Mouse (Mus musculus): ENCODE results near the gene Nfia. TPM values are rescaled to one million over a fixed set of nuclear protein-coding genes. Genes with fewer than 3 reads are reported as not detected.

Nfia gene
- polyA plus RNA-seq, 1 experiment = 8.1 TPM

DNA sequence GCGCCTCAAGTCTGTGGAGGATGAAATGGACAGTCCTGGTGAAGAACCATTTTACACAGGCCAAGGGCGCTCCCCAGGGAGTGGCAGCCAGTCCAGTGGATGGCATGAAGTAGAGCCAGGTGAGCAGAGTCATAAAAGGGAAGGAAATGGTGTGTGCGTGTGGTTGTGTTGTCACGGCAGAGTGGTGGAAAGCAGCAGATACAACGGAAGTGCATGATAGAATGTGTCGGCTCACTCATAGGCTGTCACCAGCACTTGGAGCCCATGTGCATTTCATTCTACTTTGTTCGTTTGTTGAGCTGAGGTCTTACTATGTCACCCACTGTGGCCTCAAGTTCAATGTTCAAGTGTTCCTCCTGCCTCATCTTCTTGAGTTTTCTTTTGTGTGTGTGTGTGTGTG, 248.3 kb downstream of the Nfia start:
- Histone ChIP-seq H3K36me3 (ENCODE audit: control insufficient read depth, insufficient read depth, low read length) (no peaks in the 10 kb centered on the region), H3K27ac (ENCODE audit: control insufficient read depth, insufficient read depth, low read depth, low read length) (no peak overlapping the region), H3K27me3 (ENCODE audit: control insufficient read depth, insufficient read depth, low read length) (no peaks in the 10 kb centered on the region), H3K4me1 (ENCODE audit: control insufficient read depth, insufficient read depth, low read length) (no peaks in the 10 kb centered on the region), H3K4me3 (ENCODE audit: control insufficient read depth, low read depth, low read length) (no peak overlapping the region)
- TF ChIP-seq CTCF (IDR thresholded peaks at IDR 0.05; ENCODE audit: control insufficient read depth, insufficient read depth, insufficient replicate concordance, low read depth, low read length) = no peak

DNA sequence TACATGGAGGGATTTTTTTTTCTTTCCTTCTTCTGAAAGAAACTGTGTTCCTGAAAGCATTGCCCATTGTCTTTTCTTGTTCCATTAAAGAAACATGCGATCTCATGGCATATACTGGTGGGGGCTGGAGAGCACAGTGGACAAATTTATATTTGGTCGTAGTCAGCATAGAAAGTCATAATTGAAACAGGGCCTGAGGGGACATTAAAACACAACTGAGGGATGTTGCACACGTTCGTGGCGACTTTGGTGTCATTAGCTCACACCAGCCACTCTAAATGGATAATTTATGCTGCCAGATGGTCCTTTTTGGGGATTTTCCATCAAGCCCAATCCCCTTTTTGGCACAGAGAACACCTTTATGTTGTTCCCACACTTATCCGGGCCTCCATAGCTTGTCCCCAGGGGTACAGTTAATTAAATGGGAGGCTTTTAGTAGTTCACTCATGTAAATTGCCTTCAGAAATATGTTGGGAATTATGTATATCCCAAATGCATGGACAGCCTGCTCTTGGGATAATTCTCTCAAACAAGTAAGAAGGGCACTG, 250.8 kb downstream of the Nfia start:
- Histone ChIP-seq H3K36me3 (ENCODE audit: control insufficient read depth, insufficient read depth, low read length) (no peaks in the 10 kb centered on the region), H3K27ac (ENCODE audit: control insufficient read depth, insufficient read depth, low read depth, low read length) (no peak overlapping the region), H3K4me3 (ENCODE audit: control insufficient read depth, low read depth, low read length) (no peak overlapping the region), H3K4me1 (ENCODE audit: control insufficient read depth, insufficient read depth, low read length) (no peaks in the 10 kb centered on the region), H3K27me3 (ENCODE audit: control insufficient read depth, insufficient read depth, low read length) (no peaks in the 10 kb centered on the region)
- no peak for TF ChIP-seq POLR2A (IDR thresholded peaks at IDR 0.05; ENCODE audit: control insufficient read depth, low read depth, low read length)
- no peak for TF ChIP-seq CTCF (IDR thresholded peaks at IDR 0.05; ENCODE audit: control insufficient read depth, insufficient read depth, insufficient replicate concordance, low read depth, low read length)

DNA sequence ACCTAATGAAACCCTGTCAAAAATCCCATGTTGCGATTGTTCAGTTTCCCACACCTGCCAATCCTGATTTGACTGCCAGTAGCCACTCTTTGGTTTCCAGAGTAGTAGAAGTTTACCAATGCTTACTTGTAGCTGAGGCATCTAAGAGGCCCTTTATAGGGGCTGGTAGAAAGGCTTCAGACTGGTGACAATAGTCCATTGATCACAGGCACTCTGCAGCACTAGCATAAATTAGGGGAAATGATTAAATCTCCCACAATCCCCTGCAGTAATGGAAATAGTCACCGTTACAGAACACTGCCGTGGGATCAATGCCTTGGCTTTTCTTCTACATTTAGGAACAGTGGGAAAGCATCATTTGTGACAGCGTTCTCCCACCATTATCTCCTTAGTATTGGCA, 254.9 kb downstream of the Nfia start:
- Histone ChIP-seq H3K36me3 (ENCODE audit: control insufficient read depth, insufficient read depth, low read length) (no peaks in the 10 kb centered on the region), H3K4me3 (ENCODE audit: control insufficient read depth, low read depth, low read length) (no peak overlapping the region), H3K4me1 (ENCODE audit: control insufficient read depth, insufficient read depth, low read length) (no peaks in the 10 kb centered on the region), H3K27me3 (ENCODE audit: control insufficient read depth, insufficient read depth, low read length) (no peaks in the 10 kb centered on the region), H3K27ac (ENCODE audit: control insufficient read depth, insufficient read depth, low read depth, low read length) (no peak overlapping the region)
- TF ChIP-seq CTCF (IDR thresholded peaks at IDR 0.05; ENCODE audit: control insufficient read depth, insufficient read depth, insufficient replicate concordance, low read depth, low read length) (no peak), POLR2A (IDR thresholded peaks at IDR 0.05; ENCODE audit: control insufficient read depth, low read depth, low read length) (no peak)

DNA sequence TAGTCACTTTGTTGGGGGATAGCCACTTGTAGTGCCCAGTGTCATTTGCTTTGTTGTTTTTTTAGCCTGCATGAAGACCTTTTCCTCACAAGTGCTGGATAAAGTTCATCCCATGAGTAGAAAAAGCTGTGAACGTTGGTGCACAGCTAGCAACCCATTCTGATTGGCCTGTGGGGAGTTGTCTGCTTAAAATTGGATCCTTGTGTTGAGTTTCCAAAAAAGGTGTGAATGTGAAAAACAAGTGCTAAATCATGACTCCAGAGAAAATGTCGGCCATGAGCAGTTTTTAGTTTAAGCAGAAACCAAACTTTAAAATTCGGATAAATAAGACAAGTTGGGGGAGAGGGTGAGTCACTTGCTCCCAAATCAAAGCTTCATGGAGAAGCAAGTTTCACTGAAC, 259.3 kb downstream of the Nfia start:
- no peak overlapping the region for H3K4me3 ChIP-seq (ENCODE audit: control insufficient read depth, low read depth, low read length)
- no peaks in the 10 kb centered on the region for H3K27me3 ChIP-seq (ENCODE audit: control insufficient read depth, insufficient read depth, low read length)
- H3K4me1 ChIP-seq (ENCODE audit: control insufficient read depth, insufficient read depth, low read length) = no peaks in the 10 kb centered on the region
- no peak for TF ChIP-seq POLR2A (IDR thresholded peaks at IDR 0.05; ENCODE audit: control insufficient read depth, low read depth, low read length)
- no peak for TF ChIP-seq CTCF (IDR thresholded peaks at IDR 0.05; ENCODE audit: control insufficient read depth, insufficient read depth, insufficient replicate concordance, low read depth, low read length)
- H3K27ac ChIP-seq (ENCODE audit: control insufficient read depth, insufficient read depth, low read depth, low read length) = no peak overlapping the region
- no peaks in the 10 kb centered on the region for H3K36me3 ChIP-seq (ENCODE audit: control insufficient read depth, insufficient read depth, low read length)

DNA sequence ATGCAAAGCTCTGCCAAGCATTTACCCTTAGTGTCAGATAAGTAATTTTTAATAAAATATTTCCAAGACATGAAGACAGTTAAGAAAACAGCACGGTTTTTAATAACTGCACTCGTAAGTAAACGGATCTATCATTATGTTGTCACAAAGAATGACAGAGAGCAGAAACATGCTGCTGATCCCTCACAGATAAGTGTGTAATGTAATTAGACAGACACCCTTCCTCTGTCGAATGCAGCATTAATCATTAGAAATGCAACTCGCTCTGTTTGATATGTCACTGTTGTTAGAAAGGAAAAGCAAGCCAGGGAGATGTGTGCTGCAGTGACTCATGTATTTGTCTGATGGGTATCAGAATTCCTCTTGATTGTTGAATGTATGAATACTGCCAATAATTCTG, 259.8 kb downstream of the Nfia start:
- Histone ChIP-seq H3K4me1 (ENCODE audit: control insufficient read depth, insufficient read depth, low read length) (no peaks in the 10 kb centered on the region), H3K4me3 (ENCODE audit: control insufficient read depth, low read depth, low read length) (no peak overlapping the region), H3K27me3 (ENCODE audit: control insufficient read depth, insufficient read depth, low read length) (no peaks in the 10 kb centered on the region), H3K36me3 (ENCODE audit: control insufficient read depth, insufficient read depth, low read length) (no peaks in the 10 kb centered on the region), H3K27ac (ENCODE audit: control insufficient read depth, insufficient read depth, low read depth, low read length) (no peak overlapping the region)
- TF ChIP-seq CTCF (IDR thresholded peaks at IDR 0.05; ENCODE audit: control insufficient read depth, insufficient read depth, insufficient replicate concordance, low read depth, low read length) (no peak), POLR2A (IDR thresholded peaks at IDR 0.05; ENCODE audit: control insufficient read depth, low read depth, low read length) (no peak)

DNA sequence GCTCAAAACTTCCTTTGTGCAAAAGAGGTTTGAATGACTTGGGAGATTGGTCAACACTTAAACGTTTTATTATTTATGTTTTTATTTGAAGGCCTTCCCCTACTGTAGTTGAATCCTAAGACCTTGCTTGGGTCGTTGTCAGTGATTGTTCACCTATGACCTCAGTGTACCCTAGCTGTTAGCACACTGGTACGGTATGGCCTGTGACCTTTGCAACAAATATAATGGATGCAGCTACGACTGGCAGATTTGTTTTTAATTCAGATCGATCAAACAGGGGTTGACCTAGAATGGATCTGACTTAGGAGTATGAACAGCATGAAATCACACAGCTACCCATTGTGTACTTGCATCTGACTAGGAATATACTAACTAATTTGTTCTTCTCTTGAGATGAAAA, 266.6 kb downstream of the Nfia start:
- Histone ChIP-seq H3K4me1 (ENCODE audit: control insufficient read depth, insufficient read depth, low read length) (no peaks in the 10 kb centered on the region), H3K27me3 (ENCODE audit: control insufficient read depth, insufficient read depth, low read length) (no peaks in the 10 kb centered on the region), H3K36me3 (ENCODE audit: control insufficient read depth, insufficient read depth, low read length) (no peaks in the 10 kb centered on the region), H3K4me3 (ENCODE audit: control insufficient read depth, low read depth, low read length) (no peak overlapping the region), H3K27ac (ENCODE audit: control insufficient read depth, insufficient read depth, low read depth, low read length) (no peak overlapping the region)
- TF ChIP-seq POLR2A (IDR thresholded peaks at IDR 0.05; ENCODE audit: control insufficient read depth, low read depth, low read length) (no peak), CTCF (IDR thresholded peaks at IDR 0.05; ENCODE audit: control insufficient read depth, insufficient read depth, insufficient replicate concordance, low read depth, low read length) (no peak)

DNA sequence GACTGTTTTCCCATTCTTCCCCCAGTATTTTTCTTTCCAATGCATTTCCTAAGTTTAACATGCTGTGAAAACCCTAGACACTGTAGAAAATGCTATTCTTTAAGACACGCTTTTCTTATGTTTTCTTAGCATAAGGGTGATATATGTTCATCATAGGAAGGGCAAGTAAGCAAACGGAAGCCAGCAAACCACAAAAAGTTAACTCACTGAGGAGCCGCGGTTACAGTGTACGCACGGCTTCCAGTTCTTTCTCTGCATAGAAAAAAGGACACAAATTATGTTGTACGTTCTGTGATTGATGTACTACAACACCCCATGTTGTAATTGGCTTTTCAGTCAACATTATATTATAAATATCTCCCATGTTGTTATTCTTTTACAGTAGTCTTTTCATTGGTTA, 267.6 kb downstream of the Nfia start:
- TF ChIP-seq POLR2A (IDR thresholded peaks at IDR 0.05; ENCODE audit: control insufficient read depth, low read depth, low read length) = no peak
- TF ChIP-seq CTCF (IDR thresholded peaks at IDR 0.05; ENCODE audit: control insufficient read depth, insufficient read depth, insufficient replicate concordance, low read depth, low read length) = no peak
- H3K27me3 ChIP-seq (ENCODE audit: control insufficient read depth, insufficient read depth, low read length) = no peaks in the 10 kb centered on the region
- H3K4me1 ChIP-seq (ENCODE audit: control insufficient read depth, insufficient read depth, low read length) = no peaks in the 10 kb centered on the region
- H3K36me3 ChIP-seq (ENCODE audit: control insufficient read depth, insufficient read depth, low read length) = no peaks in the 10 kb centered on the region
- H3K4me3 ChIP-seq (ENCODE audit: control insufficient read depth, low read depth, low read length) = no peak overlapping the region
- H3K27ac ChIP-seq (ENCODE audit: control insufficient read depth, insufficient read depth, low read depth, low read length) = no peak overlapping the region

DNA sequence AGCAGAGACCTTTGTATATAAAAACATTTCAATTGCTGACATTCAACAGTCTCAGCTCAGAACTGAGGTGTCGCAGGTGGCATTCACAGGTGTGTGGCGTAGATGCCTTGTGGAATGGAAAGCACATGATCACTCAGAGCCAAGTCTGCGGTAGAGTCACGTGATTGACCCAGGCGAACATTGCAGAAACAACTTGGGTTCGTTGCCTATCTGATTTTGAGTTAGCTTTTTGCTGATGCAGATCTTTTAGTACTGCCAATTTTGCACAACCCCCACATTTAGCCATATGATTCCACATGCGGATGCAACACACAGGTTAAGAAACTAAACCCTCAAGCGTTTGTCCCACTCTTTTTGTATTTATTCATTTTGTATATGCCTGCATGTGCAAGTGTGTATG, 272.1 kb downstream of the Nfia start:
- no peaks in the 10 kb centered on the region for H3K27me3 ChIP-seq (ENCODE audit: control insufficient read depth, insufficient read depth, low read length)
- H3K4me3 ChIP-seq (ENCODE audit: control insufficient read depth, low read depth, low read length) = no peak overlapping the region
- H3K27ac ChIP-seq (ENCODE audit: control insufficient read depth, insufficient read depth, low read depth, low read length) = no peak overlapping the region
- no peaks in the 10 kb centered on the region for H3K36me3 ChIP-seq (ENCODE audit: control insufficient read depth, insufficient read depth, low read length)
- TF ChIP-seq POLR2A (IDR thresholded peaks at IDR 0.05; ENCODE audit: control insufficient read depth, low read depth, low read length) (no peak), CTCF (IDR thresholded peaks at IDR 0.05; ENCODE audit: control insufficient read depth, insufficient read depth, insufficient replicate concordance, low read depth, low read length) (no peak)
- H3K4me1 ChIP-seq (ENCODE audit: control insufficient read depth, insufficient read depth, low read length) = no peaks in the 10 kb centered on the region
